Mouse (Mus musculus) heart, postnatal 36 days (tissue): ENCODE measurements around the gene Tmc2. TPM values are rescaled to one million over a fixed set of nuclear protein-coding genes. Genes with fewer than 3 reads are reported as not detected.

Experiments
- DNase-seq, 2 experiments: peaks; one replicate each; pipeline ENCODE4 v3.0.0; 2021 to 2022
- intact Hi-C: fragments of 180-260 bp; cut with DNase I; formaldehyde crosslinking; loops from one replicate; pipeline ENCODE4 v1.15.1; 2025
- total RNA-seq, 2 experiments: library from RNA; stranded (reverse); gene quantifications; 2 replicates each; pipeline ENCODE4 v1.2.3; 2021

Gene Tmc2
- total RNA-seq, 2 experiments from 2014 or later: not detected

DNA sequence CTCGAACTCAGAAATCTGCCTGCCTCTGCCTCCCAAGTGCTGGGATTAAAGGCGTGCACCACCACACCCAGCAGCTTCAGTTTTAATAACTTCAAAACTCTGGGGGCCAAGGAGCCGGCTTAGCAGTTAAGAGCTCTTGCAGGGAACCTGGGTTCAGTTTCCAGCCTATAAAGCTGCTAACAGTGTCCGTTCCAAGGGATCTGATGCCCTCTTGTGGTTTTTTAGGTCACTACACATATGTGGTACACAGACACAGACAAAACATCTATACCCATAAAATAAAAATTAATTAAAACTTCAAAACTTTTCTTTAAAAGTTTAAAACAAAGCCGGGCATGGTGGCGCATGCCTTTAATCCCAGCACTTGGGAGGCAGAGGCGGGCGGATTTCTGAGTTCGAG is 51.9 kb downstream of the Tmc2 start:
- intact Hi-C loops: loop anchor here (2.0 kb wide), 2 partner anchors 178 to 366 kb away; no protein-coding TSS in a partner anchor
- DNase-seq: peak; percentile 8 to 9

DNA sequence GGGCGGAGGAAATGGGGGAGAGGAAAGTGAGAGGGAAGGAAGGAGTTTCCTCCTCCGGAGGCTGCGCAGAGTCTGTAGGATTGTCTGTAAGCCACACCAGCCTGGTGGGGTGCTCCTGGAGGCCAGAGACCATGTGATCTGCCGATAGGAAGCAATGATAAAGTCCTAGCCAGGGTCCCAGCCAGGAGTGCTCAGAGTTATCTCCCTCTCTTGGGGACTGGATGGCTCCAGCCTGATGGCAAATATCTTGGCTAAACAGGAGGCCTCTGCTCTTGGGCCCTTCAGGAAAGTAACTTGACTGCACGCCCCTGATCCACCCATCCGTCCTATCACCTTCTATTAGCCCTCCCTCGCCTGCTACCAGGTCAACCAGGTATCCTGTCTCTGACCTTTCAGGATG is 53.2 kb downstream of the Tmc2 start:
- no peak for DNase-seq
- intact Hi-C loops: no loop called here

DNA sequence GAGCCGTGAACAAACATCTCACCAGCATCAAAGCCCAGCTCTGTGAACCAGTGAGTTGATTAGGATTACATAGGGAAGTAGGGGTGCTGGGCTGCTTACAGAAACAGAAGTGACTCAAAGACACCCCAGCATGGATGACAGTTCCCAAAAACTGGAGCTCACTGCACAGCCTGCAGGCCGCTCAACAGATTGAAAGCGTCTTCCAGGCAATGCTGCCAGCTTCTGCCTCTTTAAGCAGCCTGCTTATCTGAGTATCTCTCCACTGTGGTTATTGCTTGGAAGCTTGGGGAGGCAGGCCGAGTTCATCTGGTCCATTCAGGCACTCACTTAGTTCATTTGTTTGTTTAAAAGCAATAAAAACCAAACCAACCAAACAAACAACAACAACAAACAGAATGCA is 61.8 kb downstream of the Tmc2 start:
- no peak for DNase-seq
- intact Hi-C loops: no loop called here

- DNase-seq: no peak
- intact Hi-C loops: no loop called here
Measured at GRCm38 (mm10) chr2:130260822-130261221, 65.8 kb downstream of the Tmc2 start.

DNA sequence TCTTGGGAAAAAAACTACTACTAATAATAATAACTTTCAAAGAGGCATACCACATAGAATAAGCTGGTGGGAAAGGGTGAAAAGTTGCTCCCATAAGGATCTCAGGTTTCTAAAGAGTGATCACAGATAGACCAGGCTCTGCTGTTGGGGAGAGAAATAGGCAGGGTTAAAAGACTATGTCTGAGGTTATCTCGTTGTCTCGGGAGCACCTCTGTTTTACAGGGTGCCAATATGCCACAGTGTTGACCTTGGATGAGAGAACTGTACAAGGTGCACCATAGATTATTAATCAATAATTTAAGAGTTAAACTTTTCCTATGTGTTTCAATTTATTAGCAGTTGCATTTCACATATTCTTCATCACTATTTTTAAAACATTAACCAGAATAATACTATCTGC is 66.9 kb downstream of the Tmc2 start:
- intact Hi-C loops: no loop called here

DNA sequence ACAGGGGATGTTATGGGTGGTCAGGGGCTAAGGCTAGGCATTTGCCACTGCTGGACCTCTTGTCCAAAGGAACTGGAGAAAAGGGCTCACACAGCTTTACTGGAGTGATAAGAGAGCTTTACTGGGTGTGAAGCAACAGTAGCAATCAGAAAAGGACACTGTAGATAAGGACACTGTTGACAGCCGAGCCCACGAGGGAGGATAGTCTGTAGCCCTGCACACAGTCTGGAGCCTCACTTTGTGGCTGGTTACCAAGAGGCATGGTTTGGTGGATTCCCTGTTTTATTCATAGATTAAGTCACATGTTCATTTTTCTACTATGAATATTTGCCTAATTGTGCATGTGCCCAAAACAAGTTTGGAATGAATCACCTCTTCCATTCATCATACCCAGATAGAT is 67.4 kb downstream of the Tmc2 start:
- intact Hi-C loops: no loop called here
- no peak for DNase-seq

More for the DNA sequence above, 66.9 kb downstream of the Tmc2 start:
- DNase-seq: no peak

DNA sequence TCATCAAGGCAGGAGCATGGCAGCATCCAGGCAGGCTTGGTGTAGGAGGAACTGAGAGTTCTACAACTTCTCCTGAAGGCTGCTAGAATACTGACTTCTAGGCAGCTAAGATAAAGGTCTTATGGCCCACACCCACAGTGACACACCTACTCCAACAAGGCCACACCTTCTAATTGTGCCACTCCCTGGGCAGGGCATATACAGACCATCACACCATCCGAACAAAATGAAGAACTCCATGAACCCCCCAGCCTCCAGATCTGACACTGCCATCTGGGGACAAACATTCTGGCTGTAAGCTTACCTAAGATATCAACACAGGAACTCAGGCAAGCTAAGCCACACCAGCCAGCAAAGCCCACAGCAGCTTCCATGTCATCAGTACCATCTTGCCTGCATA is 70.5 kb downstream of the Tmc2 start:
- intact Hi-C loops: no loop called here
- DNase-seq: no peak

DNA sequence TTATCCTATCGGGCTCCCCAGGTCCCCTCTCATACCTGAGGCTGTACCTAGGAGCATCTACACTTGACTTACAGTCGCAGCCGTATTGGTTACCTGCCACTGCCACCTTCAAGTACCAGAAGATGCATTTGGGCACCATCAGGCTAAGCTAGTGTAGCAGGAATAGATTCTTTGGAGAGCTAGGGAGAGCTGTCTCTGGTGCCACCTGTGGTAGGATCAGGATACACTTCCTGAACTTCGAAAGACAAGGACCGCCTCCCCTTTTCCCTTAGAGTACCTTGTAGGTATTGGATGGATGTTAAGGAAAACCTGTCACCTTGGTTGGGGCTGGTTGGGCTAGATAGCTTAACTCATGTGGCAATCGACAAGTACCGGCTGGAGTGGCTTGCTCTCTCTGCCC is 73.1 kb downstream of the Tmc2 start:
- no peak for DNase-seq
- intact Hi-C loops: no loop called here

- intact Hi-C loops: loop anchor here (1.0 to 10.0 kb wide), 2 partner anchors 95 to 991 kb away; partner anchors contain the start of gene Pank2
- no peak for DNase-seq
Measured at GRCm38 (mm10) chr2:130273732-130274131, 78.7 kb downstream of the Tmc2 start.

DNA sequence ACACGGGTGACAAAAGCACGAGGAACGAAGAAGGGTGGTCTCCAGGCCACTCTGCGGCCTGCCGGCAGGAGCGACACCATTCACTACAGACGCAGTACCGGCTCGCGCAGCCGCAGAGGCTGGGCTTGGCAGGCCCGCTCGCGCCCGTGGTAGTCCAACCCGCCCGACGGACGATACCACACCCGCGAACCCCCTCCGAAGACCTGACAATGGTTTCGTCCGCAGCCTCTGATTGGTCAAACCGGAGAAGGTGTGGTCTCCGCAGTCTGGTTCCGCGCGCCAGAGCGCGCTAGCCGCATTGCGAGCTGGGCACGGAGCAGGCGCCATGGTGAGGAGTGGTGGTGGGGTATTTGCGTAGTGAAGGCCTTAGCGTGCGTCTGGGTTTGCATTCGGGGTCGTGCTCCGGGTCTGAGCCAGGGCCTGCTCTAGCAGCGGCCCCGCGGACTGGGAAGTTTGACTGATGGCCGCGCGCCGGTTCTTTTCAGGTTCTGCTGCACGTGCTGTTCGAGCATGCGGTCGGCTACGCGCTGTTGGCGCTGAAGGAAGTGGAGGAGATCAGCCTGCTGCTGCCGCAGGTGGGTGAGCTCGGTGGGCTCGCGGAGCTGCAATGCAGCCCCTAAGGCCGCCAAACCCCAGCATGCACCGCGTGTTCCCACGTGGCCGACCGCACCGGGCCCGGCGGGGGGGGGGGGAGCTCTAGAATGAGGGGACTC is 79.3 kb downstream of the Tmc2 start, which contains the start of gene Nop56:
Gene Nop56, plus strand, starts transcription at position 282 of the 713 bp plus-strand sequence.
- peak; percentile 99 to 100 for DNase-seq
- intact Hi-C loops: loop anchor here (1.0 to 10.0 kb wide), 2 partner anchors 96 to 990 kb away; partner anchors contain the start of gene Pank2

DNA sequence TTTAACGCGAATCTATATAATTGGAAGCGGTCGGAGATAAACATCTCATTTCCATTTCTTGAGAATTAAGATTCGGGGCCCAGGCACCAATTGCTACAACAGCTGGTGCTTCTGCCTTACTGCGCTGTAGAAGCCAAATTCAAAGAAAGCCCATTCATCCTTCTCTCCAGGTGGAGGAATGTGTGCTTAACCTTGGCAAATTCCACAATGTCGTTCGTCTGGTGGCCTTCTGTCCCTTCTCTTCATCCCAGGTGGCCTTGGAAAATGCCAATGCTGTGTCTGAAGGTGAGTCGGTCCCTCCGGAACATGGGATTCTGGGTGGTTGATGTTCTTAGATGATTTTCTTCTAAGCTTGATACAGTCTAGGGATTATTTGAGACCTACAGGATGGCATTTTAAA is 79.9 kb downstream of the Tmc2 start:
- no peak for DNase-seq
- intact Hi-C loops: loop anchor here (1.0 to 10.0 kb wide), 2 partner anchors 97 to 990 kb away; partner anchors contain the start of gene Pank2

DNA sequence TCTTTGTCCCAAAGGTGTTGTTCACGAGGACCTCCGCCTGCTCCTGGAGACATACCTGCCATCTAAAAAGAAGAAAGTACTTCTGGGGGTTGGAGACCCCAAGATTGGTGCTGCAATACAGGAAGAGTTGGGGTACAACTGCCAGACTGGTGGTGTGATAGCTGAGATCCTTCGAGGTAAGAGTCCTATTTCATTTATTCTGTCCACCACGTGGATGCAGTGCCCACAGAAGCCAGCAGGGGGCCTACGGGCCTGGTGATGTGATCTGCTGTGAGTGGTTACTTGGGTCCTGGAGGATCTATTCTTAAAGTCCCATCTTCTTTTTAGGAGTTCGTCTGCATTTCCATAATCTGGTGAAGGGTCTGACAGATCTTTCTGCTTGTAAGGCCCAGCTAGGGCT is 80.7 kb downstream of the Tmc2 start:
- peak in 1 of 2 experiments; percentile 48 for DNase-seq
- intact Hi-C loops: loop anchor here (10.0 kb wide), 1 partner anchor 989 kb away; the partner anchor contains the start of gene Pank2

- DNase-seq: no peak
- intact Hi-C loops: loop anchor here (10.0 kb wide), 1 partner anchor 985 kb away; the partner anchor contains the start of gene Pank2
Measured at GRCm38 (mm10) chr2:130279600-130280091, 84.7 kb downstream of the Tmc2 start.

DNA sequence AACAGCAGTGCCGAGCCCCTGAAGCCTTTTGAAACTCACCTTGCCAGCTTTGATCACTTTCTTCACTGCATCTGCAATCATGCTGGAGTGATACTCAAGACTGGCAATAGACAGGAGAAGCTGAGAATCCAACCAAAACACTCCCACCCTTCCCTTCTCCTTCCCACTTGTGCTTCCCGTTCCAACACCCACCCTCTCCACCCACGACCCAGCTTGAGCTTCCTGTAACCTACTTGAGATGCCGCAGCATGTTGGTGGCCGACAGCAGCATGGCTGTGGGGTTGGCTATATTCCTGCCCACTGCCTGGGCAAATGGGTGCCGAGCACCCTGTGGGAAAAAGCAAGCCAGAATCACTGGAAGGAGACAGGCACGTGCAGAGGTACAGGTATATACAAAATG is 85.2 kb downstream of the Tmc2 start:
- intact Hi-C loops: no loop called here
- no peak for DNase-seq

DNA sequence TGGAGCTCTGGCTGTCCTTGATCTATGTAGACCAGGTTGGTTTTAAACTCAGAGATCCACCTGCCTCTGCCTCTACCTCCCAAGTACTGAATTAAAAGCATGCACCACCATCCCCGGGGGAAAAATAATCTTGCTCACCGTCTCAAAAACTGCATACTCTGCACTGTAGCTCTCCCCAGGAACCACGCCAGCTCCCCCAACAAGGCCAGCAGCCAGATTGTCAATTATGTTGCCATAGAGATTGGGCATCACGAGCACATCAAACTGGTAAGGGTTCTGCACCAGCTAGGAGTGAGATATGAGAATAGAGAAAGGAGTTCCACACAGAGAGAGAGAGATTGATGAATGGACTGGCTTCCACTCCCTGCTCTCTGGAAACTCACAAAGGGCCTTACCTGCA is 85.8 kb downstream of the Tmc2 start:
- DNase-seq: no peak
- intact Hi-C loops: no loop called here

DNA sequence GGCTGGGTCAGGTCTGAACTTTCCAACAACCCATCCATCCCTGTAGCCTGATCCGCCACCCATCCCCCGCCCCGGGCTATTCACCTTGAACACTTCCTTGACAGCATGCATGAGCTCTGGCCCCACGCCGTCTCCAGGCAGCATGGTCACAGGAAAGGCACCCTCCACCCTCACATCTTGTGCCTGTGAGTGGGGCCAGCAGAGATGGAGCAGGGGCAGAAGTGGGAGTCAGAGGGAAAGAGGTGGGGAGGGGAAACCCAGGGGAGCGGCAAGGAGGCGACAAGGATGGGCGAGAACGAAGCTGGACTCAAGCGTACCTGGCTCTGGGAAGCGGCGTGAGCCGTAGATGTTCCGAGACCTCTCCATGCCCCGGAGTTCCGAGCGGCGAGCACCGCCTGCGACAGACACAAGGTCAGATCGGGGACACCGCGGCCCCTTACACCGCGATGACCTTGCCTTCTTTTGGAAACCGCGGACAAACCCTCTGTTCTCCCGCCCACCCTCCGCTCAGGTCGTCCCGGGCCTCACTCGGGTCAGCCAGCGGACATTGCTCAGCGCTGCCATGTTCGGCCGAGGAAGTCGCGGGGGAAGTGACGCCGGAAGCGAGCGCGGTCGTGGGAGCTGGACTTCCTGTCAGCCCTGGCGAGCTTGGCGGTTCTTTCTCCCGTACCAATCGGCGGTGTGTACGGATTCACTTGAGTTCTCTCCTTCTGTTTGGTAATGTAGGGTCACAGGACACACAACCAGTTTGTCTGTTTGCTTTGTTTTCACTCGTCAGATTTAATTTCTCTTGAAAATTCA is 89.1 kb downstream of the Tmc2 start, which contains the start of gene Idh3b:
Gene Idh3b, minus strand, starts transcription at position 694 of the 801 bp plus-strand sequence.
- intact Hi-C loops: no loop called here
- DNase-seq: peak; percentile 90

GRCm38 (mm10) chr2:130289086-130289485 is 94.1 kb downstream of the Tmc2 start:
- intact Hi-C loops: no loop called here

GRCm38 (mm10) chr2:130291434-130291833 is 96.4 kb downstream of the Tmc2 start:
- peak; percentile 52 to 62 for DNase-seq

More at GRCm38 (mm10) chr2:130289086-130289485, 94.1 kb downstream of the Tmc2 start:
- no peak for DNase-seq

GRCm38 (mm10) chr2:130293009-130293408 is 98.0 kb downstream of the Tmc2 start:
- no peak for DNase-seq
- intact Hi-C loops: no loop called here

More at GRCm38 (mm10) chr2:130291434-130291833, 96.4 kb downstream of the Tmc2 start:
- intact Hi-C loops: loop anchor here (1.0 kb wide), 1 partner anchor 120 kb away; no protein-coding TSS in a partner anchor

DNA sequence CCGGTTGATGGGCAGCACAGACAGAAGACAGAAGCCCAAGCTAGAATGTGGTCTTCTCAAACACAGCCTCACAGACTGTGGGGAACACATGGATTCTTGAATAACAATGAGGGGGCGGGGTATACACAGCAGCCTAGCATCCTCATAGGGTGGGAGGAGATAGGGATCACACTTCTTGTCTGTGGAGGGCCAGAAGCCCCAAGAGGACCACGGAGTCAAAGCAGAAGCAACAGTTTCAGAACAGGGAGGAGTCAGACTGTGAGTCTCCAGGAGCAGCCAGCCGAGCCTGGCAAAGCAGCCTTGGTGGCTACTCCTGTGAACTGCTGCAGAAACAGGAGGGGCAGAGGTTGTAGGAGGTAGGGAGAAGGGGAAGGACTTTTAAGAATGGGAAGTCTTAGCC is 98.5 kb downstream of the Tmc2 start:
- DNase-seq: no peak
- intact Hi-C loops: no loop called here
